Mouse (Mus musculus): Measurements from ENCODE around the gene Srf. TPM values are rescaled to one million over a fixed set of nuclear protein-coding genes. Genes with fewer than 3 reads are reported as not detected.

Srf gene
- total RNA-seq (2015; ENCODE audit: low replicate concordance) (7.3 and 11.5 TPM in 2 replicates), total RNA-seq (2017; ENCODE audit: low replicate concordance) (6.0 and 7.8 TPM in 2 replicates)

DNA sequence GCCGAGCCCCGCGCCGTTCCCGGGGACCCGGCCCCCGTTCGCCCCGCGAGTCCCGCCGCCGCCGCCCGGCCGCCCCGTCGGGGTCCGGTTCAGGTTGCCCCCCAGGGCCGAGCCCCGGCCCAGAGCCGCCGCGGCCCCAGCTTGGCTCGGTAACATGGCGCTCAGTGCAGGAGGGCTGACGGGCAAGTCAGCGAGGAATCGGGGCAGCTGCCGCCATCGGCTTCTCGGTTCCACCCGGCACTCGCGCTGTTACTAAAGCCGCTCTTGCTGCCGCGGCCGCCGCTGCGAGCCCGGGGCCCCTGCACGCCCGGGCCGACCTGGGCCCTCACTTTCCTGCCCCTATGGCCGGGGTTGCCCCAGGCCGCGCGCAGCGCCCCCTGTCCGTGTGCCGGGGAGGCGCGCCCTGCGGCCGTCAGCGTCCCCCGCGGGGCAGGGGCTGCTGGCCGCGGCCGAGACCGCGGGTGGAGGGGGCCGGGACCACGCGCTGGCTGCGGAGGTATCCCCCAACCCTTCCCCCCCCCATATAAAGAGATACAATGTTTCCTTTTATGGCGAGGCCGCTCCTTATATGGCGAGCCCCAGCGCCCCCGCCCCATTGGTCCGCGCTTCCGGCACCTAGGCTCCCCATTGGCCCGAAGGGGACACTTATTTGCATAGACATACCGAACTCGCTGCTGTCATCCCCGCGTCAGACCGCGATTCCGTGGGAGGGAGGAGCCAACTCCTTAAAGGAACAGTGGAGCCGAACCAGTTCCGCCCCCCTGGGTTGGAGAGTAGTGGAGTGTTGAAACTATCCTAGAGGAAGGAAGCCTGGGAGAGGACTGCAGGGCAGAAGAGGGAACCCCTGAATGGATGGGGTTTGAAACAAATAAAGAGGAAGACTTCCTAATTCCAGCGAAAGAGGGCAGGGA lies at the start of gene Srf:
Gene Srf, minus strand, starts transcription at position 503 of the 911 bp plus-strand sequence.
- peak; percentile 97 for ATAC-seq (replicated peaks; ENCODE audit: low FRiP score, poor library complexity, severe bottlenecking)

DNA sequence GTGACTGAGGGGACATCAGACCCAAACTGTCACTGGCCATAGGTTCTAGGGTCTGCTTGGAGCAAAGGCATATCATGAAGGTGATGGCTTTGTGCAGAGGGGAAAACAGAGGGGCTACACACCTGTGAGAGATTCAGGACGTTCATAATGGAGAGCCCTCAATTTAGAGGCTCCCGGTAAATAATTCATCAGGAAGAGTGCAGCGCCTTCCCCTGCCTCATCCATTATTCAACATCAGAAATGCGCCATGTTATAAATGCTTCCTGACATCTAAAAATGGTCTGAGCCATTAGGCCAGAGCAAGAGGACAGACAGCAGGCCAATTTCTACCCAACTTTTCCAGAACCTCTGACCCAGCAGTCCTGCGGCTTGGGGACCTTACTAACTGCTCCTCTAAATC lies 49.2 kb upstream of the Srf start:
- ATAC-seq (replicated peaks; ENCODE audit: low FRiP score, poor library complexity, severe bottlenecking): no peak

DNA sequence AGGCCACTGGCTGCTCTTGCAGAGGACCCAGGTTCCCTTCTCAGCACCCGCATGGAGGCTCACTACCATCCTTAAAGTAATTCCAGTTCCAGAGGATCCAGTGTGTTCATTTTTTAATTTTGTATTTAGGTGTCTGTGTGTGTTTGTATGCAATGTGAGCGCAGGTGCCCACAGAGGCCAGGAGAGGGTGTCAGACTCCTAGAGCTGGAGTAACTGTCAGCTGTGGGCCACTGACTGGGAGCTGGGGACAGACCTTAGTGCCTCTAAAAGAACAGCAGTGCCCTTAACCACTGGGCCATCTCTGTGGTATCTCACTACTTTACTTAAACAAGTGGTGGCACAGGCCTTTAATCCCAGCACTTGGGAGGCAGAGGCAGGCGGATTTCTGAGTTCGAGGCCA lies 47.3 kb upstream of the Srf start:
- no peak for ATAC-seq (replicated peaks; ENCODE audit: low FRiP score, poor library complexity, severe bottlenecking)

GRCm38 (mm10) chr17:46602212-46602611 lies 46.2 kb upstream of the Srf start:
- ATAC-seq (replicated peaks; ENCODE audit: low FRiP score, poor library complexity, severe bottlenecking): no peak

DNA sequence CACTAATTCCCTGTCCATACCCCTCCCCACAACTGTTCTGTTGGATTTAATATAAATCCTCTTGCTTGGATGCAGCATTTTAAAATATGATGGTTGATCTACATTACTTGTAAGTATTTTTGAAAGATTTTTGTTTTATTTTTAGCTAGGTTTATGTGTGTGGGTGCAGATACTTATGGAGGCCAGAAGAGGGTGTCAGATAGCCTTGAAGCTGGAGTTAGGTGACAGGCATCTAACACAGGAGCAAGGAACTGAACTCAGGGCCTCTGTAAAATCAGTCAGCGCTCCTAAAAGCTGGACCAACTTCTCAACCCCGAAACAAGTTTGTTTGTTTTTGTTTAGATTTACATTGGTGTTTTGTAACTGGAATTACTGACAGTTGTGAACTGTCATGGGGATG lies 44.6 kb upstream of the Srf start:
- no peak for ATAC-seq (replicated peaks; ENCODE audit: low FRiP score, poor library complexity, severe bottlenecking)

DNA sequence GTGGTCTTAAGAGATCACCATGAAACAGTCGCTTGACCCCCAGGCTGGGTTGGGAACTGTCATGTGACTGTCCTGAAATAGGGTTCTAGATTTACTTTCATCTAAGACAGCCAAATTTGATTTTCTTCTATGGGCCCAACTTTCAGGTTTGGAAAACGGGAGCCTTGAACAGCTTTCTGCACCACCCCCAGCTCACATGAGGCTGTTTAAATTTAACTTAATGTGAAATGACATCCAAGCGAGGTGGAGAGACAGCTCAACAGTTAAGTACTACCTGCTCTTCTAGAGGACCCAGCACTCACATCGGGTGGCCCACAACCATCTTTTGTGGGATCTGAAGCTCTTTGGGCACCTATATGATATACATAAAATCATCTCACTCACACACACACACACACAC lies 43.0 kb upstream of the Srf start:
- no peak for ATAC-seq (replicated peaks; ENCODE audit: low FRiP score, poor library complexity, severe bottlenecking)

- no peak for ATAC-seq (replicated peaks; ENCODE audit: low FRiP score, poor library complexity, severe bottlenecking)
Measured at GRCm38 (mm10) chr17:46597956-46598355, 42.0 kb upstream of the Srf start.

GRCm38 (mm10) chr17:46595336-46595735 lies 39.4 kb upstream of the Srf start:
- ATAC-seq (replicated peaks; ENCODE audit: low FRiP score, poor library complexity, severe bottlenecking): no peak

- no peak for ATAC-seq (replicated peaks; ENCODE audit: low FRiP score, poor library complexity, severe bottlenecking)
Measured at GRCm38 (mm10) chr17:46594606-46595005, 38.6 kb upstream of the Srf start.

GRCm38 (mm10) chr17:46593124-46593523 lies 37.1 kb upstream of the Srf start:
- ATAC-seq (replicated peaks; ENCODE audit: low FRiP score, poor library complexity, severe bottlenecking): no peak

DNA sequence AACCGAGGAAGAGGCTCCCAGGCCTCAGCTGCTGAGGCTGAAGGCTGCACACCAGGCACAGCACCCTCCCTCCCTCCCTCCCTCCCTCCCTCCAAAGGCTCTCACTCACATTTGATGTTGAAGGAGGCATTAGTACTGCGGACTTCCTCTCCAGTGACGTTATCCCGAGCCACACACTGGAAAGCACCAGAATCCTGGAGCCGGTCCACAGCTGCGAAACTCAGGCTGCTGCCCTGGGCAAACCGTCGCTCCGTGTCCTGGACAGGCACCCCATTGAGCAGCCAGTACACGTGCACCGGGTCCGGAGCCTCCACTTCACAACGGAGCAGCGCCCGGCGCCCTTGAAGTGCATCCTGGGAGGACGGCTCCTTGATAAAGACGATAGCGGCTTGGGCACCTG lies 35.4 kb upstream of the Srf start:
- ATAC-seq (replicated peaks; ENCODE audit: low FRiP score, poor library complexity, severe bottlenecking): no peak

GRCm38 (mm10) chr17:46590439-46590838 lies 34.5 kb upstream of the Srf start:
- no peak for ATAC-seq (replicated peaks; ENCODE audit: low FRiP score, poor library complexity, severe bottlenecking)

- ATAC-seq (replicated peaks; ENCODE audit: low FRiP score, poor library complexity, severe bottlenecking): no peak
Measured at GRCm38 (mm10) chr17:46589635-46590314, 33.8 kb upstream of the Srf start.

DNA sequence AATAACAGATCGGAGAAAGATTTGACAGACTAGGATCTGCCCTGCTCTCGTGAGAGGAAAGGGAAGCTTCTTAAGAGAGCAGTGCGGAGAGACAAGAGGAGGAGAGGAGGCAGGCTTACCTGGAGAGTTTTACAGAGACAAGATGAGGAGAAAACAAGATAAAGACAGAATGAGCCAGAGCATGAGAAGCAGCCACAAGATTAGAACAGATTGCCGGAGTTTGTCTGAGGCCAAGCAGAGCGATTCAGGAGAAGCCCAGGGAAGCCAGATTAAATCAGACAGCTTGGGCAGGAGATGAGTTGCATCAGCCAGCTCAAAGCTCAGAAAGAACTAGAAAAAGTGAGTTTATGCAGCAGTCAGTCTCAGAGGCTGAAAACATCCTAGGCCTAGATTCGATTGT lies 32.9 kb upstream of the Srf start:
- no peak for ATAC-seq (replicated peaks; ENCODE audit: low FRiP score, poor library complexity, severe bottlenecking)

DNA sequence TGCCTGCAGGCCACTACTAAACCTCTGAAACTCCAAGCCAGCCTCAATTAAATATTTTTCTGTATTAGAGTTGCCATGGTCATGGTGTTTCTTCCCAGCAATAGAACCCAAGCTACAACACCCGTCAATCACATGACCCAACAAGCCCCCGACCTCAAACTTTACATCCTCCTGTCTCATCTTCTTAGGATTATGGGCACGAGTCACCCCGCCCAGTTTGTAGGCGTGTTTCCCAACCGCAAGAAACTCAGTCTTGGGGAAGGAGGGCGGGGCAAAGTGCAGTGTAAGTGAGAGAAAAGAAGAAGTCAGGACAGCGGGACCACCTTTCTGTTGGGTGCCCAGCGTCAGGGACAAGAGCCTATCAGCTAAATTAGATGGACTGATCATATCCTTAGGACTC lies 32.2 kb upstream of the Srf start:
- no peak for ATAC-seq (replicated peaks; ENCODE audit: low FRiP score, poor library complexity, severe bottlenecking)

DNA sequence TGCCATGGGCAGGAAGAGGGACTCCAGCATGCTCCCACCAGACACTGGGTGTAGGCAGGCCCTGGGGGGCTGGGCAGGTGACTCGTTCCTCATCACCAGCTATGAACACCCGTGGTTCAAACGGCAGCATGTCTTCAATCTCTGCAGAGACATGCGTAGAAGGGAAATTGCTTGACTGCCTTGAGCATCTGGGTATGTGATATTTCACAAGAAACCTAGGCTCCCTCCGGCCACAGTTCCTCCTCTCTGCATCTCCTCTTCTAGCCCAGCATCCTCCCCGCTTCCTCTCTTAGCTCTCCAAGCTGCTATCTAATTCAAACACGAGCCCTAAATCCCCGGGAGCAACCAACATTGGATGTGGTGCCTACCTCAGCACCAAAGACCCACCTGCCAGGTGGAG lies 30.4 kb upstream of the Srf start:
- ATAC-seq (replicated peaks; ENCODE audit: low FRiP score, poor library complexity, severe bottlenecking): no peak

DNA sequence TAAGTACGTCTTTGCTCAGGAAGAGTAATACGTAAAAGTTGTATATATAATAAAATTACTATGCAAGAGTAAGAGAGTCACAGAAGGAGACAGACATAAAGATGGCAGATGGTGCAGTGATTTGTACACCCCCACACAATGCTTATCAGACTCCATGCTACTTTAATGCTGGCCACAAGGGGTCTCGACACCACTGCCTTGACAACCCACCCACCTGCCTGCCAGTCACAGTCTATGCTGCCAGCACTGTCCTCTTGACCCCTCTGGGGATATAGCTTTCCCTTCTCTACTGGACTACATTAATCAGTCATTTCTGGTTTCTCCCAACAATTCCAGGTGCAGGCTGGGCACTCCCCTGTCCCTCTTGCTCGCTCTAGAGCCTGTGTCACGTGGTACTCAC lies 22.7 kb upstream of the Srf start:
- ATAC-seq (replicated peaks; ENCODE audit: low FRiP score, poor library complexity, severe bottlenecking): no peak

- 0 out of 2 replicates have a peak, but pooled peaks have one; percentile 37 for ATAC-seq (replicated peaks; ENCODE audit: low FRiP score, poor library complexity, severe bottlenecking)
Measured at GRCm38 (mm10) chr17:46576070-46576469, 20.1 kb upstream of the Srf start.

DNA sequence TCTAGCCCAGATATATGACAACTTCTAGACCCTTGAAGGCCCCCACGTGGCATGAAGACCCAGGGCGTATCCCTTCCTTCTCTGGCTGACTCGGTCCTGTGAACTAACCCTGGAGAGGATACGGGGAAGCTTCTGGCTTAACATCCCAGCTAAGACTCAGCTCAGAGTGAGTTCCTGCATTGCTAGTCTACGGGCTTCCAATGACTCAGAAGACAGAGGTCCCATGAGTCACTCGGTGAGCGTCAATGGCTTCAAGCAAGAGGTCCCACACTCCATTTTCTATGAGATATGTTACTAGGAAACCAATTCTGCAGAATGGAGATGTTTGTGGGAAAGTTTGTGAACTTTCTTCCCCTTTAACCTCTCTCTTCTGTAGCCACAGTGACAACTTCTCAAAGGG lies 18.6 kb upstream of the Srf start:
- no peak for ATAC-seq (replicated peaks; ENCODE audit: low FRiP score, poor library complexity, severe bottlenecking)

DNA sequence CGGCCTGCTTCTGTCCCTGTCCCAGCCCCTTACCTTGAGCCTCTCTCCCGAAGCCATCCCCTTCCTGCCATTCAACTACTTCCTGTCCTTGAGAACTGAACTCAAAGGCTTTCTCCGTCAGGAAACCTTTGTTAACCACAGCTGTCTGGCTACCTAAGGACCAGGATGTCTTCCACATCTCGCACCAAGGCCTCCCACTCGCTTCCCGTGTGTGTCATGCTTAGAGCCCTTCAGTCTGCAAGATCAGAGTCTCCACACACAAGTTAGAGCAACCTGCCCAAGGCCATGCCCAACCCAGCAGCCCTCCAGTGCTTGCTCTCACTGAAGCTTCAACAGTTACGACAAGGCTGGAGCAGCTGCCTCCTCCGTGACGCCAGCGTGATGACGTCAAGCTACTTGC lies 15.0 kb upstream of the Srf start:
- ATAC-seq (replicated peaks; ENCODE audit: low FRiP score, poor library complexity, severe bottlenecking): no peak

- no peak for ATAC-seq (replicated peaks; ENCODE audit: low FRiP score, poor library complexity, severe bottlenecking)
Measured at GRCm38 (mm10) chr17:46559146-46559545, 3.2 kb upstream of the Srf start.

All from erythroblast, adult 5-6 weeks (primary cell).